Mouse (Mus musculus): ENCODE results near the gene Il34. TPM values are rescaled to one million over a fixed set of nuclear protein-coding genes. Genes with fewer than 3 reads are reported as not detected.

Gene Il34
- polyA plus RNA-seq, 1 experiment from 2014 or later = 8.8 TPM

- peak overlapping the region; percentile 96 for H3K4me2 ChIP-seq (ENCODE audit: low read length)
- no peaks in the 10 kb centered on the region for H3K27me3 ChIP-seq (replicated peaks; ENCODE audit: control insufficient read depth, insufficient read depth, low read length)
- peak overlapping the region; percentile 98 for H3K27ac ChIP-seq (ENCODE audit: low read depth, low read length)
- H3K36me3 ChIP-seq (ENCODE audit: control insufficient read depth, insufficient read depth, low read length) = peaks cover 10% of the 10 kb centered on the region
- H3K9me3 ChIP-seq (ENCODE audit: control insufficient read depth, low read length) = no peaks in the 10 kb centered on the region
- peak overlapping the region; percentile 99 for H3K9ac ChIP-seq (ENCODE audit: low read depth, low read length)
- H3K4me1 ChIP-seq (ENCODE audit: control insufficient read depth, insufficient read depth, low read depth, low read length) = peaks cover 75% of the 10 kb centered on the region
- peak overlapping the region; percentile 87 for H3K4me3 ChIP-seq (ENCODE audit: low read length)
- 32% methylated on average over 11 of the region's 11 CpGs for WGBS
- ATAC-seq = no peak
Observed at GRCm38 (mm10) chr8:110722414-110723011, 83.2 kb downstream of the Il34 start.

GRCm38 (mm10) chr8:110721606-110722413 is 83.9 kb downstream of the Il34 start:
- Histone ChIP-seq H3K4me2 (ENCODE audit: low read length) (peak overlapping the region; percentile 96), H3K9ac (ENCODE audit: low read depth, low read length) (peak overlapping the region; percentile 99), H3K4me3 (ENCODE audit: low read length) (peak overlapping the region; percentile 87), H3K36me3 (ENCODE audit: control insufficient read depth, insufficient read depth, low read length) (peaks cover 4% of the 10 kb centered on the region; the same call in 1 of the 2 replicates), H3K9me3 (ENCODE audit: control insufficient read depth, low read length) (no peaks in the 10 kb centered on the region), H3K27ac (ENCODE audit: low read depth, low read length) (peak overlapping the region; percentile 98), H3K27me3 (replicated peaks; ENCODE audit: control insufficient read depth, insufficient read depth, low read length) (no peaks in the 10 kb centered on the region), H3K4me1 (ENCODE audit: control insufficient read depth, insufficient read depth, low read depth, low read length) (peaks cover 78% of the 10 kb centered on the region)
- WGBS = 1% methylated on average over 55 of the region's 59 CpGs
- peak; percentile 18 for ATAC-seq

- H3K9ac ChIP-seq (ENCODE audit: low read depth, low read length) = peak within 1 kb of the TSS; percentile 99
- peak within 1 kb of the TSS; percentile 96 for H3K4me2 ChIP-seq (ENCODE audit: low read length)
- H3K27ac ChIP-seq (ENCODE audit: low read depth, low read length) = peak within 1 kb of the TSS; percentile 98
- H3K4me3 ChIP-seq (ENCODE audit: low read length) = peak within 1 kb of the TSS; percentile 87
- 4% methylated on average over 64 of the region's 75 CpGs for WGBS
- no peaks in the 10 kb centered on the region for H3K9me3 ChIP-seq (ENCODE audit: control insufficient read depth, low read length)
- H3K27me3 ChIP-seq (replicated peaks; ENCODE audit: control insufficient read depth, insufficient read depth, low read length) = no peaks in the 10 kb centered on the region
- H3K4me1 ChIP-seq (ENCODE audit: control insufficient read depth, insufficient read depth, low read depth, low read length) = peaks cover 78% of the 10 kb centered on the region
- no peaks in the 10 kb centered on the region; the same call in 1 of the 2 replicates for H3K36me3 ChIP-seq (ENCODE audit: control insufficient read depth, insufficient read depth, low read length)
- ATAC-seq = peak; percentile 71
Observed at GRCm38 (mm10) chr8:110720685-110721598, 84.8 kb downstream of the Il34 start, which contains the start of gene Mtss1l. Gene Mtss1l, plus strand, starts transcription at chr8:110721476.

GRCm38 (mm10) chr8:110719898-110720653 is 85.6 kb downstream of the Il34 start:
- H3K4me3 ChIP-seq (ENCODE audit: low read length) = peak overlapping the region; percentile 87
- 56% methylated on average over 6 of the region's 6 CpGs for WGBS
- H3K9me3 ChIP-seq (ENCODE audit: control insufficient read depth, low read length) = no peaks in the 10 kb centered on the region
- peak overlapping the region; percentile 96 for H3K4me2 ChIP-seq (ENCODE audit: low read length)
- no peak for ATAC-seq
- peak overlapping the region; percentile 99 for H3K9ac ChIP-seq (ENCODE audit: low read depth, low read length)
- peak overlapping the region; percentile 98 for H3K27ac ChIP-seq (ENCODE audit: low read depth, low read length)
- no peaks in the 10 kb centered on the region for H3K27me3 ChIP-seq (replicated peaks; ENCODE audit: control insufficient read depth, insufficient read depth, low read length)
- peaks cover 78% of the 10 kb centered on the region for H3K4me1 ChIP-seq (ENCODE audit: control insufficient read depth, insufficient read depth, low read depth, low read length)
- H3K36me3 ChIP-seq (ENCODE audit: control insufficient read depth, insufficient read depth, low read length) = no peaks in the 10 kb centered on the region

DNA sequence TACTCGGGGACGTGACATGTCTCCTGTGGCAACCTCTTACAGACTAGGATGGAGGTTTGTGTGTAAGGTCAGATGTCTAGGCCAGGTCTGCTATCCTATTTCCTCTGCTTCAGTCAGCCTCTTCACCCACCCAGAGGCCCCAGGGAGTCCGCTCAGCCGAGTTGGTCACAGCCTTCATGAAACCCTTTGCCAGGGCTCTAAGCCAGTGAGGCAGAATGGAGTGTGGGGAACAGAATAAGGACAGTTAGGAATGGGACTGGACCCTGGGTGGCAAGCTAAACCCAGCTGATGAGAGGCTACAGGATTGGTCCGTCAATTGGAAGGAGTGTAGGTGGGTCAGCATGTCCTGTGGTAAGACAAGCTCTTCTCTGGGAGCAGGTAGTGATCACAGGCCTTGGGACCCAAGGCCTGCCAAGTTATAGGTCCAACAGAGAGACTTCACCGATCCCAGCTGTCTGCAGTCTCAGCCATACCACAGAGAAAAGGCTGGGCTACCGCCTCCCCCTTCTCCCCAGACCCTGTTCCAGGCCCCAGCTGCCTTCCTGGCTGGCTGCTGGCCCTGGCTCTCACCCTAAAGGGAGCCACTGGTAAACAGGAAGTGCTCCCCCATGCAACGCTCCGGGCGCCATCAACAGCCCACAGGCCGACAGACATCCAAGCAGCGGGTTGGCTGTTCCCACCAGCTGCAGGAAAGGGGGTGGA is 86.6 kb downstream of the Il34 start:
- Histone ChIP-seq H3K27ac (ENCODE audit: low read depth, low read length) (peak overlapping the region; percentile 98), H3K4me2 (ENCODE audit: low read length) (no peak overlapping the region), H3K4me3 (ENCODE audit: low read length) (no peak overlapping the region), H3K36me3 (ENCODE audit: control insufficient read depth, insufficient read depth, low read length) (no peaks in the 10 kb centered on the region), H3K27me3 (replicated peaks; ENCODE audit: control insufficient read depth, insufficient read depth, low read length) (no peaks in the 10 kb centered on the region), H3K9ac (ENCODE audit: low read depth, low read length) (peak overlapping the region; percentile 99), H3K4me1 (ENCODE audit: control insufficient read depth, insufficient read depth, low read depth, low read length) (peaks cover 73% of the 10 kb centered on the region), H3K9me3 (ENCODE audit: control insufficient read depth, low read length) (no peaks in the 10 kb centered on the region)
- WGBS = 34% methylated on average over 12 of the region's 12 CpGs
- peak; percentile 24 for ATAC-seq

- Histone ChIP-seq H3K4me1 (ENCODE audit: control insufficient read depth, insufficient read depth, low read depth, low read length) (peaks cover 66% of the 10 kb centered on the region), H3K4me3 (ENCODE audit: low read length) (no peak overlapping the region), H3K36me3 (ENCODE audit: control insufficient read depth, insufficient read depth, low read length) (no peaks in the 10 kb centered on the region), H3K9ac (ENCODE audit: low read depth, low read length) (peak overlapping the region; percentile 28; the same call in 1 of the 2 replicates), H3K27ac (ENCODE audit: low read depth, low read length) (peak overlapping the region; percentile 98), H3K9me3 (ENCODE audit: control insufficient read depth, low read length) (no peaks in the 10 kb centered on the region), H3K27me3 (replicated peaks; ENCODE audit: control insufficient read depth, insufficient read depth, low read length) (no peaks in the 10 kb centered on the region), H3K4me2 (ENCODE audit: low read length) (no peak overlapping the region)
- 84% methylated on average over 8 of the region's 8 CpGs for WGBS
- no peak for ATAC-seq
Observed at GRCm38 (mm10) chr8:110718209-110718968, 87.3 kb downstream of the Il34 start.

GRCm38 (mm10) chr8:110717131-110717530 is 88.6 kb downstream of the Il34 start:
- Histone ChIP-seq H3K4me3 (ENCODE audit: low read length) (no peak overlapping the region), H3K27ac (ENCODE audit: low read depth, low read length) (0 out of 2 replicates have a peak overlapping the region, but pooled peaks have one; percentile 29), H3K4me2 (ENCODE audit: low read length) (no peak overlapping the region), H3K27me3 (replicated peaks; ENCODE audit: control insufficient read depth, insufficient read depth, low read length) (no peaks in the 10 kb centered on the region), H3K9me3 (ENCODE audit: control insufficient read depth, low read length) (no peaks in the 10 kb centered on the region), H3K9ac (ENCODE audit: low read depth, low read length) (no peak overlapping the region), H3K4me1 (ENCODE audit: control insufficient read depth, insufficient read depth, low read depth, low read length) (peaks cover 56% of the 10 kb centered on the region), H3K36me3 (ENCODE audit: control insufficient read depth, insufficient read depth, low read length) (0 out of 2 replicates have a peak, but pooled peaks cover 4% of the 10 kb centered on the region)
- no peak for ATAC-seq
- 63% methylated on average over 7 of the region's 7 CpGs for WGBS

Data from hindbrain, embryonic 16.5 days (tissue).